Mouse (Mus musculus): ENCODE results near the gene 1700034J05Rik. TPM values are rescaled to one million over a fixed set of nuclear protein-coding genes. Genes with fewer than 3 reads are reported as not detected.

Gene 1700034J05Rik
- polyA plus RNA-seq (2021), result not detected

- POLR2A ChIA-PET, result no interaction called here
- CTCF ChIA-PET, result no interaction called here
- TF ChIP-seq CTCF (IDR thresholded peaks at IDR 0.05), result no peak
- no peaks in the 10 kb centered on the region for H3K27me3 ChIP-seq
- ATAC-seq (no peak), DNase-seq (ENCODE audit: low read depth, low spot score) (no peak)
- in situ Hi-C loops (cut with MboI; ENCODE audit: low pct_unique_long_range_greater_than_20kb), result loop anchor here (5.0 kb wide), 1 partner anchor 72 kb away; no protein-coding TSS in a partner anchor
Measured at GRCm38 (mm10) chr6:146954258-146954657, at the start of gene 1700034J05Rik. Gene 1700034J05Rik (minus strand): TSS chr6:146954422.

- in situ Hi-C loops (cut with MboI; ENCODE audit: low pct_unique_long_range_greater_than_20kb), result loop anchor here (25.0 kb wide), 2 partner anchors 963 to 1138 kb away; no protein-coding TSS in a partner anchor
- ChIA-PET POLR2A (no interaction called here), CTCF (interaction anchor here (1.6 to 2.4 kb wide), 2 partner anchors 14 to 166 kb away, joined by 3 to 8 read pairs; no protein-coding TSS in a partner anchor)
- DNase-seq (ENCODE audit: low read depth, low spot score), result no peak
- no peak for ATAC-seq
- H3K27me3 ChIP-seq, result no peaks in the 10 kb centered on the region
- TF ChIP-seq CTCF (IDR thresholded peaks at IDR 0.05), result no peak
Measured at GRCm38 (mm10) chr6:146999755-147000154, 45.5 kb upstream of the 1700034J05Rik start.

- no peak for TF ChIP-seq CTCF (IDR thresholded peaks at IDR 0.05)
- in situ Hi-C loops (cut with MboI; ENCODE audit: low pct_unique_long_range_greater_than_20kb), result no loop called here
- no peaks in the 10 kb centered on the region for H3K27me3 ChIP-seq
- POLR2A ChIA-PET, result no interaction called here
- no peak for DNase-seq (ENCODE audit: low read depth, low spot score)
- ATAC-seq, result no peak
- CTCF ChIA-PET, result interaction anchor here (1.6 to 2.4 kb wide), 2 partner anchors 14 to 166 kb away, joined by 3 to 8 read pairs; no protein-coding TSS in a partner anchor
Measured at GRCm38 (mm10) chr6:146999302-146999701, 45.1 kb upstream of the 1700034J05Rik start.

GRCm38 (mm10) chr6:146998710-146999109, 44.5 kb upstream of the 1700034J05Rik start:
- in situ Hi-C loops (cut with MboI; ENCODE audit: low pct_unique_long_range_greater_than_20kb), result no loop called here
- DNase-seq (ENCODE audit: low read depth, low spot score) (no peak), ATAC-seq (no peak)
- POLR2A ChIA-PET, result interaction anchor here (1.1 kb wide), 1 partner anchor 94 kb away, joined by 3 read pairs; no protein-coding TSS in a partner anchor
- CTCF ChIA-PET, result no interaction called here
- H3K27me3 ChIP-seq, result no peaks in the 10 kb centered on the region
- no peak for TF ChIP-seq CTCF (IDR thresholded peaks at IDR 0.05)

- in situ Hi-C loops (cut with MboI; ENCODE audit: low pct_unique_long_range_greater_than_20kb), result no loop called here
- H3K27me3 ChIP-seq, result no peaks in the 10 kb centered on the region
- CTCF ChIA-PET, result no interaction called here
- POLR2A ChIA-PET, result no interaction called here
- TF ChIP-seq CTCF (IDR thresholded peaks at IDR 0.05), result no peak
- ATAC-seq (no peak), DNase-seq (ENCODE audit: low read depth, low spot score) (no peak)
Measured at GRCm38 (mm10) chr6:146997006-146997405, 42.8 kb upstream of the 1700034J05Rik start.

GRCm38 (mm10) chr6:146995878-146996277, 41.7 kb upstream of the 1700034J05Rik start:
- TF ChIP-seq CTCF (IDR thresholded peaks at IDR 0.05), result no peak
- POLR2A ChIA-PET, result no interaction called here
- in situ Hi-C loops (cut with MboI; ENCODE audit: low pct_unique_long_range_greater_than_20kb), result no loop called here
- no peak for ATAC-seq
- no peaks in the 10 kb centered on the region for H3K27me3 ChIP-seq
- no peak for DNase-seq (ENCODE audit: low read depth, low spot score)
- CTCF ChIA-PET, result interaction anchor here (0.8 to 1.9 kb wide), 5 partner anchors 9 to 171 kb away, joined by 3 to 5 read pairs (median 3); no protein-coding TSS in a partner anchor

- no peaks in the 10 kb centered on the region for H3K27me3 ChIP-seq
- ATAC-seq (no peak), DNase-seq (ENCODE audit: low read depth, low spot score) (no peak)
- TF ChIP-seq CTCF (IDR thresholded peaks at IDR 0.05), result no peak
- in situ Hi-C loops (cut with MboI; ENCODE audit: low pct_unique_long_range_greater_than_20kb), result no loop called here
- ChIA-PET POLR2A (no interaction called here), CTCF (interaction anchor here (1.3 to 3.3 kb wide), 4 partner anchors 8 to 162 kb away, joined by 3 to 29 read pairs (median 5); no protein-coding TSS in a partner anchor)
Measured at GRCm38 (mm10) chr6:146995391-146995790, 41.2 kb upstream of the 1700034J05Rik start.

GRCm38 (mm10) chr6:146994236-146994635, 40.0 kb upstream of the 1700034J05Rik start:
- peak; percentile 77 for TF ChIP-seq CTCF (IDR thresholded peaks at IDR 0.05)
- ChIA-PET CTCF (interaction anchor here (0.8 to 3.3 kb wide), 19 partner anchors 9 to 173 kb away, joined by 3 to 29 read pairs (median 3); no protein-coding TSS in a partner anchor), POLR2A (no interaction called here)
- ATAC-seq (peak; percentile 39), DNase-seq (ENCODE audit: low read depth, low spot score) (no peak)
- in situ Hi-C loops (cut with MboI; ENCODE audit: low pct_unique_long_range_greater_than_20kb), result loop anchor here (5.0 kb wide), 1 partner anchor 157 kb away; no protein-coding TSS in a partner anchor
- no peaks in the 10 kb centered on the region for H3K27me3 ChIP-seq

GRCm38 (mm10) chr6:146984569-146984968, 30.3 kb upstream of the 1700034J05Rik start:
- ATAC-seq (no peak), DNase-seq (ENCODE audit: low read depth, low spot score) (no peak)
- no peaks in the 10 kb centered on the region for H3K27me3 ChIP-seq
- TF ChIP-seq CTCF (IDR thresholded peaks at IDR 0.05), result no peak
- ChIA-PET POLR2A (no interaction called here), CTCF (interaction anchor here (0.9 to 1.5 kb wide), 4 partner anchors 9 to 151 kb away, joined by 3 to 4 read pairs (median 3); no protein-coding TSS in a partner anchor)
- in situ Hi-C loops (cut with MboI; ENCODE audit: low pct_unique_long_range_greater_than_20kb), result loop anchor here (10.0 kb wide), 1 partner anchor 330 kb away; no protein-coding TSS in a partner anchor

GRCm38 (mm10) chr6:146981249-146981835, 27.1 kb upstream of the 1700034J05Rik start:
- TF ChIP-seq CTCF (IDR thresholded peaks at IDR 0.05), result no peak
- ChIA-PET POLR2A (no interaction called here), CTCF (interaction anchor here (1.4 to 3.1 kb wide), 4 partner anchors 13 to 156 kb away, joined by 4 to 11 read pairs (median 6); no protein-coding TSS in a partner anchor)
- DNase-seq (ENCODE audit: low read depth, low spot score) (no peak), ATAC-seq (no peak)
- H3K27me3 ChIP-seq, result no peaks in the 10 kb centered on the region
- in situ Hi-C loops (cut with MboI; ENCODE audit: low pct_unique_long_range_greater_than_20kb), result loop anchor here (10.0 kb wide), 1 partner anchor 327 kb away; no protein-coding TSS in a partner anchor

GRCm38 (mm10) chr6:146979953-146980352, 25.7 kb upstream of the 1700034J05Rik start:
- ChIA-PET CTCF (interaction anchor here (1.1 to 3.1 kb wide), 7 partner anchors 15 to 146 kb away, joined by 3 to 15 read pairs (median 5); no protein-coding TSS in a partner anchor), POLR2A (no interaction called here)
- no peak for TF ChIP-seq CTCF (IDR thresholded peaks at IDR 0.05)
- H3K27me3 ChIP-seq, result no peaks in the 10 kb centered on the region
- no peak for DNase-seq (ENCODE audit: low read depth, low spot score)
- peak; percentile 10 for ATAC-seq
- in situ Hi-C loops (cut with MboI; ENCODE audit: low pct_unique_long_range_greater_than_20kb), result loop anchor here (5.0 to 10.0 kb wide), 2 partner anchors 98 to 325 kb away; no protein-coding TSS in a partner anchor

All from Patski (cell line).